Mouse (Mus musculus): Measurements from ENCODE around the gene Dnajc5g. TPM values are rescaled to one million over a fixed set of nuclear protein-coding genes. Genes with fewer than 3 reads are reported as not detected.
A peak's percentile ranks its signal among the peaks of the same experiment; 100 is the strongest.

Gene Dnajc5g
- polyA plus RNA-seq, 1 experiment from 2014 or later = not detected

DNA sequence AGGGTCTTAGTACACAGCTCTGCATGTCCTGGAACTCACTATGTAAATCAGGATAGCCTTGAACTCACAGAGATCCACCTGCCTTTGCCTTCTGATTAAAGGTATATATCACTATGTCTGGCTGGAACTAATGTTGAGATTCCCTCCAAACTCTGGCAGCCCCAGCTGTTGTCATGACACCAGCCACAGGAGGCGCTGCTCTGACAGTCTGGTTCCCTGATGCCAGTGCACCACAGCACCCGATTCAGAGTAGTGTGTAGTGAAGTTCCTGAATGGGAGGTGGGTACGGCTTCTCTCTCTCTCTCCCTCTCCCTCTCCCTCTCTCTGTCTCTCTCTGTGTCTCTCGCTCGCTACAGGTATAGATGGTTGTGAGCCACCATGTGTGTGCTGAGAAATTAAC, 23.7 kb upstream of the Dnajc5g start:
- Histone ChIP-seq H3K9me3 (ENCODE audit: control insufficient read depth, low read length) (no peaks in the 10 kb centered on the region), H3K4me2 (ENCODE audit: low read length) (no peak overlapping the region), H3K4me1 (ENCODE audit: control insufficient read depth, insufficient read depth, low read depth, low read length) (no peaks in the 10 kb centered on the region), H3K9ac (ENCODE audit: low read depth, low read length) (no peak overlapping the region), H3K36me3 (ENCODE audit: control insufficient read depth, insufficient read depth, low read length) (peaks cover 14% of the 10 kb centered on the region), H3K4me3 (ENCODE audit: low read length) (no peak overlapping the region), H3K27ac (ENCODE audit: low read depth, low read length) (no peak overlapping the region), H3K27me3 (replicated peaks; ENCODE audit: control insufficient read depth, insufficient read depth, low read length) (no peaks in the 10 kb centered on the region)
- WGBS = 5% methylated on average over 5 of the region's 5 CpGs
- ATAC-seq = 0 out of 2 replicates have a peak, but pooled peaks have one; percentile 4

- H3K27ac ChIP-seq (ENCODE audit: low read depth, low read length) = 0 out of 2 replicates have a peak overlapping the region, but pooled peaks have one; percentile 29
- H3K4me2 ChIP-seq (ENCODE audit: low read length) = no peak overlapping the region
- no peaks in the 10 kb centered on the region for H3K4me1 ChIP-seq (ENCODE audit: control insufficient read depth, insufficient read depth, low read depth, low read length)
- ATAC-seq = peak; percentile 30; the same call in 1 of the 2 replicates
- no peaks in the 10 kb centered on the region for H3K9me3 ChIP-seq (ENCODE audit: control insufficient read depth, low read length)
- 0 out of 2 replicates have a peak overlapping the region, but pooled peaks have one; percentile 8 for H3K9ac ChIP-seq (ENCODE audit: low read depth, low read length)
- H3K36me3 ChIP-seq (ENCODE audit: control insufficient read depth, insufficient read depth, low read length) = peaks cover 6% of the 10 kb centered on the region; the same call in 1 of the 2 replicates
- 42% methylated on average over 12 of the region's 12 CpGs for WGBS
- no peaks in the 10 kb centered on the region for H3K27me3 ChIP-seq (replicated peaks; ENCODE audit: control insufficient read depth, insufficient read depth, low read length)
- H3K4me3 ChIP-seq (ENCODE audit: low read length) = no peak overlapping the region
Measured at GRCm38 (mm10) chr5:31082935-31083625, 23.0 kb upstream of the Dnajc5g start.

DNA sequence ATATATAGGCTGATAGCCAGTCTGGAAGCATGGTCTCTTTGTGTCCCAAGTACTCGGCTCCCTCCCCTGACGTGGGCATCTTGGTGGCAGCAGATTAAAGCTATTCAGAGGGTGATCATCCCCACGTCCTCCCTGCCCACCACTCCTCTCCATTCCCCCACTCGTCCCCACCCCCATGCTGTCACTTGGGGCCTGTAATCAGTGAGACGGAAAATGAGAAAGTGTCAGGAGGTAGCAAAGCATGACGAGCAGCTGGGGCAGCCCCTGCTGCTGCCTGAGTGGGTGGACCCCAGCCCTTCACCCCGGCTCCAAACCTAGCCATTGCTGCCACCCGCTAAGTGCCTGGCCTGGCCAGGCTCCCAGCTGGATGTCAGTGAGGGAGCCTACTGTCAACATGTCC, 22.1 kb upstream of the Dnajc5g start:
- H3K27ac ChIP-seq (ENCODE audit: low read depth, low read length) = no peak overlapping the region
- H3K9ac ChIP-seq (ENCODE audit: low read depth, low read length) = no peak overlapping the region
- no peaks in the 10 kb centered on the region for H3K4me1 ChIP-seq (ENCODE audit: control insufficient read depth, insufficient read depth, low read depth, low read length)
- peak; percentile 32 for ATAC-seq
- no peaks in the 10 kb centered on the region for H3K27me3 ChIP-seq (replicated peaks; ENCODE audit: control insufficient read depth, insufficient read depth, low read length)
- no peak overlapping the region for H3K4me2 ChIP-seq (ENCODE audit: low read length)
- 7% methylated on average over 8 of the region's 8 CpGs for WGBS
- no peaks in the 10 kb centered on the region for H3K9me3 ChIP-seq (ENCODE audit: control insufficient read depth, low read length)
- no peak overlapping the region for H3K4me3 ChIP-seq (ENCODE audit: low read length)
- no peaks in the 10 kb centered on the region for H3K36me3 ChIP-seq (ENCODE audit: control insufficient read depth, insufficient read depth, low read length)

DNA sequence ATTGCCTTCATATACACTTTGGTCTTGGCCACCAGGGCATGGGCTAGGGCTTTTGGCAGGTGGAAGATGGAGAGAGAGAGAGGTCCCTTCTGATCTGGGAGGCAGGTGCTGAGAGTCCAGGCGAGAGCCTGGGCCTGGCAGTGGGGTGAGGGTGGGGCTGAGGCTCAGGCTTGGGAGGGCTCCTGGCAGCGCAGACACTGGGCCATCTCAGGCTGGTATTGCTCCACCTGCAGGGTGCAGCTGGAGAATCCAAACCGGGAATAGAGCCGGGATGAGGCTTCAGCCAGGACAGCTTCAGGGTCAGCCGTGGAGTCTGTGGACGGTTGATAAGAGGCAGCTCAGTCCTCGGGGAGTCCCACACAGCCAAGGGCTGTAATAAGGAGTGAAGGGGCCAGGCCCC, 19.5 kb upstream of the Dnajc5g start:
- Histone ChIP-seq H3K36me3 (ENCODE audit: control insufficient read depth, insufficient read depth, low read length) (no peaks in the 10 kb centered on the region), H3K9me3 (ENCODE audit: control insufficient read depth, low read length) (no peaks in the 10 kb centered on the region), H3K27ac (ENCODE audit: low read depth, low read length) (no peak overlapping the region), H3K27me3 (replicated peaks; ENCODE audit: control insufficient read depth, insufficient read depth, low read length) (peaks cover 11% of the 10 kb centered on the region), H3K9ac (ENCODE audit: low read depth, low read length) (no peak overlapping the region), H3K4me3 (ENCODE audit: low read length) (no peak overlapping the region), H3K4me1 (ENCODE audit: control insufficient read depth, insufficient read depth, low read depth, low read length) (no peaks in the 10 kb centered on the region), H3K4me2 (ENCODE audit: low read length) (no peak overlapping the region)
- ATAC-seq = no peak
- WGBS = 35% methylated on average over 7 of the region's 7 CpGs

DNA sequence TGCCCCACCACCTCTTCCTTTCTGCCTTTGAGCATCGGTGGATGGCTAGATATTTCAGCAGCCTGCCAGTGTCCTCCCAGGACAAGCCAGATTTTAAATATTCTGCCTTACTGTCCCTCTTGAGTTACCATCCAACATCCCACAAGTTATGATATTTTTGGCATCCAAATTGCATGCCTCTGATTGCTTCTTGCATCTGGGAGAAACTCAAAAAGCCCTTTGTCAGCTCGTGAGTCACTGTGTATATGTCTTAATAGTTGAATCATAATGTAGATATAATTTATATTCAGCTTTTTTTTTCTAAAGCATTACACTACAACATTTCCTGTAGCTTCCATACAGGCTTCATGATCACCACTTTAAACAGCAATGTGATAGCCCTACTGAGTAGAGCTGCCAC, 19.0 kb upstream of the Dnajc5g start:
- H3K4me1 ChIP-seq (ENCODE audit: control insufficient read depth, insufficient read depth, low read depth, low read length) = no peaks in the 10 kb centered on the region
- H3K4me3 ChIP-seq (ENCODE audit: low read length) = no peak overlapping the region
- H3K27me3 ChIP-seq (replicated peaks; ENCODE audit: control insufficient read depth, insufficient read depth, low read length) = peaks cover 16% of the 10 kb centered on the region
- WGBS = 65% methylated on average over 2 of the region's 2 CpGs
- H3K27ac ChIP-seq (ENCODE audit: low read depth, low read length) = no peak overlapping the region
- no peak overlapping the region for H3K4me2 ChIP-seq (ENCODE audit: low read length)
- H3K9me3 ChIP-seq (ENCODE audit: control insufficient read depth, low read length) = no peaks in the 10 kb centered on the region
- H3K36me3 ChIP-seq (ENCODE audit: control insufficient read depth, insufficient read depth, low read length) = no peaks in the 10 kb centered on the region
- no peak for ATAC-seq
- H3K9ac ChIP-seq (ENCODE audit: low read depth, low read length) = no peak overlapping the region

- no peak for ATAC-seq
- Histone ChIP-seq H3K27ac (ENCODE audit: low read depth, low read length) (peak overlapping the region; percentile 44), H3K9me3 (ENCODE audit: control insufficient read depth, low read length) (no peaks in the 10 kb centered on the region), H3K9ac (ENCODE audit: low read depth, low read length) (peak overlapping the region; percentile 64), H3K4me2 (ENCODE audit: low read length) (peak overlapping the region; percentile 68), H3K4me1 (ENCODE audit: control insufficient read depth, insufficient read depth, low read depth, low read length) (peaks cover 24% of the 10 kb centered on the region), H3K4me3 (ENCODE audit: low read length) (peak overlapping the region; percentile 50), H3K27me3 (replicated peaks; ENCODE audit: control insufficient read depth, insufficient read depth, low read length) (peaks cover 37% of the 10 kb centered on the region), H3K36me3 (ENCODE audit: control insufficient read depth, insufficient read depth, low read length) (no peaks in the 10 kb centered on the region)
- 2% methylated on average over 27 of the region's 53 CpGs for WGBS
Measured at GRCm38 (mm10) chr5:31092231-31092975, 13.7 kb upstream of the Dnajc5g start.

DNA sequence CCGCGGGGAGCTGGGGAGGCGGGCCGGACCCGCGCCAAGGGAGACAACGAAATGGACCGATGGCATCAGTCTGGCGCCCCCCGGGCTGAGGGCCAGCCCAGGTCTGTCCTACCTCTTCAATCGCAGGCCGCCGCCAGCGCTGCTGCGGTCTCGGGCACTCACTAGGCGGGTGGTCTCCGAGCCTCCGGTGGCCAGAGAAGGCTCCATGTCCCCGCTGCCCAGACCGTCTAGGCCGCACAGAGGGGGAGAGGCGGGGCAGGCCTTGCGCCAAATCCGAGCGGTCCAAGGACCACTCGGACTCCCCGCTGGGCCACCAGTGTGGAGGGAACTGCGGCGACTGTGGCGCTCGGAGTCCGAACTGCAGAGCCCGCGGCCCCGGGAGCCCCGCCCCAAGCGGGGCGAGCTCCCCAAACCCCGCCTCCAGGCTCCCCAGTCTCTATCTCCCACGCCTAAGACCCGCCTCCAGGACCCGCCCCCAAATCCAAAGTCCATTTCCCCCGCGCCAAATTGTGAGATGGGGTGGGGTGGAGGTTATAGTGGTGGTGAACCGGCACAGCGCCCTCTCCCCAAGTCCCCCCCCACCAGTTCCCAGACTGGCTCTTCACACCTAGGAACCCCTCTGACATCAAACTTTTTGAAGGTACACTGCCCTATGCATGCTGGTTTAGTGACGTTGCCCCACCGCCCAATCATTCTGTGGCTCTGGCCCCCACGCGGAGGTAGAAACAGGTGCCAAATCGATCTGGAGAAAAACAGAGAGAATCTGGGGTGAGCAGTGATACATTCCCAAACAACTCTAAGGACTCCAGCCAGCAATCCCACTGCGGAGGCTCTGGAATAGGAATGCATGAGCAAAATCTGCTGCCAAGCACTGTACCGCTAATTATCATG, 12.7 kb upstream of the Dnajc5g start:
- peaks cover 24% of the 10 kb centered on the region for H3K4me1 ChIP-seq (ENCODE audit: control insufficient read depth, insufficient read depth, low read depth, low read length)
- peak; percentile 80 for ATAC-seq
- peak overlapping the region; percentile 50 for H3K4me3 ChIP-seq (ENCODE audit: low read length)
- H3K27me3 ChIP-seq (replicated peaks; ENCODE audit: control insufficient read depth, insufficient read depth, low read length) = peaks cover 38% of the 10 kb centered on the region
- H3K27ac ChIP-seq (ENCODE audit: low read depth, low read length) = no peak overlapping the region; the same call in 1 of the 2 replicates
- no peaks in the 10 kb centered on the region for H3K36me3 ChIP-seq (ENCODE audit: control insufficient read depth, insufficient read depth, low read length)
- H3K9me3 ChIP-seq (ENCODE audit: control insufficient read depth, low read length) = no peaks in the 10 kb centered on the region
- H3K4me2 ChIP-seq (ENCODE audit: low read length) = peak overlapping the region; percentile 68
- peak overlapping the region; percentile 64 for H3K9ac ChIP-seq (ENCODE audit: low read depth, low read length)
- under 1% methylated on average over 48 of the region's 54 CpGs for WGBS

DNA sequence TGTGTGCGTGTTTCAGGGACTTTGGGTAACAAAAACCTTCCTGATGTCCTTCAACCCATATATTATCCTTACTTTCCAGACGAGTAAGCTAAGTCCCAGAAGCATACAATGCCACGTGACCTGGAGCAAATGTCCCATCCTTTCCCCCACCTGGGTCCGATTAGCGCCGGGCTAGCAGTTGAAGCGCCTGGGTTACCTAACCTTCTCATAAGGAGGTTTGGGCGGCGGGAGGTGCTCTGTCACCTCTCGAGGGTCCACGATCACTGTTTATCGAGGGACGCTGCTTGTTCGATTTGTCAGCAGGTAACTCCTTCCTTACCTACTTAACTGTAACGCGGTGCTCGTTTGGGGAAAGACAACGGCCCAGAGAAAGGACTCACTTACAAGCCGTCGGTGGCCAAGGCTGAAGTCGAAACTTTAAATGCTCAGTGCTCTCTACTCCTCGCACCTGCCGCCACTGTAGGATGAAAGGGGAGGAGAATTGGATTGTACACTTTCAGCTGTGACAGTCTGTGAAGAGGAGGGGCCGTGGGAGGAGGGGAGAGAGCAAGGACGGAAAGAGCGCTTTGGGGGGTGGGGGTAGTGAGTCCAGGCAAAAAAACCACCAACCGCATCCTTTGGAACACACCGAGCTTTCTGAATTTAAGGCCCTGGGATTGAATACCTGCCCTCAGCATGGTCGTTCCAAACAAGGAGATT, 11.8 kb upstream of the Dnajc5g start:
- WGBS = 2% methylated on average over 29 of the region's 29 CpGs

More for the DNA sequence above, 11.8 kb upstream of the Dnajc5g start:
- Histone ChIP-seq H3K9ac (ENCODE audit: low read depth, low read length) (peak overlapping the region; percentile 14; the same call in 1 of the 2 replicates), H3K4me2 (ENCODE audit: low read length) (peak overlapping the region; percentile 68), H3K36me3 (ENCODE audit: control insufficient read depth, insufficient read depth, low read length) (no peaks in the 10 kb centered on the region), H3K27ac (ENCODE audit: low read depth, low read length) (no peak overlapping the region), H3K4me1 (ENCODE audit: control insufficient read depth, insufficient read depth, low read depth, low read length) (peaks cover 24% of the 10 kb centered on the region), H3K4me3 (ENCODE audit: low read length) (peak overlapping the region; percentile 50), H3K27me3 (replicated peaks; ENCODE audit: control insufficient read depth, insufficient read depth, low read length) (peaks cover 39% of the 10 kb centered on the region), H3K9me3 (ENCODE audit: control insufficient read depth, low read length) (no peaks in the 10 kb centered on the region)
- ATAC-seq = no peak
